Mouse (Mus musculus) monocyte, adult 5-6 weeks (primary cell): Measurements from ENCODE around the gene Adprh. TPM values are rescaled to one million over a fixed set of nuclear protein-coding genes. Genes with fewer than 3 reads are reported as not detected.

Source experiments
- ATAC-seq: fragments of 153-309, 156-312 bp; replicated peaks from 2 replicates; pipeline ENCODE4 v1.8.0; 2017; ENCODE audit warnings: mild to moderate bottlenecking; ENCODE audit not compliant: low TSS enrichment, insufficient number of reproducible peaks, severe bottlenecking, poor library complexity, low FRiP score
- total RNA-seq: library from RNA; stranded (forward); fragments of 200-1000, 200-491, 200-594 nt; gene quantifications from 3 replicates; pipeline ENCODE4 v1.2.3, GENCODE M21; 2017

Gene Adprh
- 14.6 to 25.9 TPM (median 16.7 TPM) in 3 replicates for total RNA-seq

DNA sequence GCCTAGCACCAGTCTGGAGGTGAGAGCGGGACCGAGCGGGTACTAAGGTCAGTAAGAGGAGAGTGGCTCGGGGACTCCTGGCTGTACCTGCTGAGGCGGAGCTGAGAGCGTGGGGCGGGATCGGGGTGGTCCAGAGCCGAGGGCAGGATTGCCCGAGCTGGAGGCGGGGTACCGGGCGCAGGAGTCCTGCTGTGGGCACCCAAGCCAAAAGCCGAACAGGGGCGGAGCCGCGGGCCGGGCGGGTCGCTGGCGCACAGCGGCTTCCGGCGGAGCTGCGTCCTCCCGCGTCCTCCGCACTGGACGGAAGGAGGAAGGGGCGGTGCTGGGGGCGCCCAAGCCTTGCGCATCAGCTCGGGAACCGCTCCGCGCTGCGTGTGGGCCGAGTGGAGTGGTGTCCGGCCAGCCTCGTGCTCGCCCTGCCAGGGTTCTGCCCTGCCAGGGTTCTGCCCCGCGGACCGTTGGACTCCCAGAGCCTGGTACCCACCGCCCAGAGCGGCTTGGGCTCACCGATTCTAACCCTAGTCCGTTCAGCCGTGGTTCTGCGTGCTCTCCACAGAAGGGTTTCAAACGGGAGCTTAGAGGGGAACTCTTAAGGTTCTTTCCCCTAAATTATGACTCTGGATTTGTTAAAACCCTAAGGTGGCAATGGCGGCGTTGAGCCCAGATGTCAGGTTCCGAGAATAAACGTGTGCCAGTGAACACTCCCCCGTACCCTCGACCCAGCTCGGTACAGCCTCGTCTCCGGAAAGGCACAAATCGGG is at the start of gene Adprh:
Adprh (minus strand) TSS at position 262 of the 761 bp plus-strand sequence.
- peak; percentile 67 for ATAC-seq

DNA sequence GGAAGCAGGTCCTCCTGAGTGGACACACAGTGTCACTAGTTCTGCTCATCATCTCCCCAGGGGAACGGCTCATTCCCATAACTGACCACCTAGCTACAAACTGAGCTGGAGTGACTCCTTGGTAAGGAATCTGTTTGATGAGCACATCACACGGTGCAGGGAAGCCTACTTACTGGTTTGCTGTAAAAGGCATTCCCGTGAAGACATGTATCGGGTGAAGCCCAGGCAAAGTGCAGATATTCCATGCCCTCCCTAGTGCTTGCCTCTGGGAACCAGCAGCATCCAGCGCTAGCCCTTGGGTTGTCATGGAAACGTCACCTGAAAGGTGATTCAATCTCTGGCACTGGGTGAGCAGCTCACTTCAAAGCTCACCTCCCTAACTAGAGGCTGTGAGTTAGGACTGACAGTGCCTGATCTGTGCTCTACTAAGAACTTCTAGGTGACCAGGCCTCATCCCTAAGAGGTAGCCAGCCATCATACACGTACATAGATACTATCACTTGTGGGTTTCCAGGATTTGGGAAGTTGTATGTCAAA is 44.2 kb upstream of the Adprh start:
- no peak for ATAC-seq

DNA sequence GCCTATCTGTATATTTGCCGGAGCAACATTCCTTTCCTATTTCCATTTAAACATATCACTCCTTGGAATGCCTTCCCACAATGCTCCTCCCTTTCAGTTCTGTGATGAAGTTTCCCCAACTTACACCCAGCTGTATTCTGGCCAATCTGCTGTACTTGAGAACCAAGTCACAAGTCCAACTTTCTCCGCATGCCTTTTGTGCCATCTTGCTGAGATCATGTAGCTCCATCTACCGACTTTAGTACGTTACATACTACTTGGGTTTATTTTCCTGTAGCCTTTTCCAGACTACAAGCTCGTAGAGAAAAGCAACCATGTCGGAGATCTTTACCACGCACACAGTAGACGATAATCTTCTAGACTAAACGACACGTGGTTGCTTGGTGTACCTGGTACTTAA is 41.4 kb upstream of the Adprh start:
- ATAC-seq, result no peak

DNA sequence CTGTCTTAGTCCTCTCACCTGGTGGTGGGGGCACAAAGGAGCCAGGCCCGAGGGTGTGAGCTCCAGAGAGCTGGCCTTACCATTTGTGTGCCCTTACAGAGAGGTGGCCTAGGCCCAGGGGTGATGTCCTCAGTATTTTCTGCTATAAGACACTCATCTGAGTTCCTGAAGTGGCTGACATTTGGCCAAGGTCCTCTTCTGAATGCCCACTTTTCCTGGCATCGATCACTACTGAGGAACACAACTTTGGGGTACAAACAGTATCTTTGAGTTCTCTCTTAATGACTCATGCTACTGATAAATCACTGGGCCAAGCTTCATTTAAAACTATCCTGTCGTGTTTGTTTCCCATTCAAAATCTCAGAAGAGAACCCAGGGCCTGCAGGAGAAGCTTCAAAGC is 40.0 kb upstream of the Adprh start:
- ATAC-seq, result no peak

DNA sequence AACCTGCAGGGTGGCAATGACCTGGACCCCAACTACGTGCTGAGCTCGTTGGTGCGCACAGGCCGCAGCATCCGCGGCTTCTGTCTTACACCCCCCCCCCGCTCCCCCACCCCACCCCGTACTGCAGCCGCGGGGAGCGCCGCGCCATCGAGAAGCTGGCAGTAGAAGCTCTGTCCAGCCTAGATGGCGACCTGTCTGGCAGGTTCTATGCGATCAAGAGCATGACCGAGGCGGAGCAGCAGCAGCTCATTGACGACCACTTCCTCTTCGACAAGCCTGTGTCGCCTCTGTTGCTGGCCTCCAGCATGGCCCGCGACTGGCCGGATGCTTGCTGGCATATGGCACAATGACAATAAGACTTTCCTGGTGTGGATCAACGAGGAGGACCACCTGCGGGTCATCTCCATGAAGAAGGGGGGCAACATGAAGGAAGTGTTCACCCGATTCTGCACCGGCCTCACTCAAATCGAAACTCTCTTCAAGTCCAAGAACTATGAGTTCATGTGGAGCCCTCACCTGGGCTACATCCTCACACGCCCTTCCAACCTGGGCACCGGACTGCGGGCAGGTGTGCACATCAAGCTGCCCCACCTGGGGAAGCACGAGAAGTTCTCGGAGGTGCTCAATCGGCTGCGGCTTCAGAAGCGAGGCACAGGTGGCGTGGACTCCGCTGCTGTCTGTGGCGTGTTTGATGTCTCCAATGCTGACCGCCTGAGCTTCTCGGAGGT is 31.2 kb upstream of the Adprh start:
- peak; percentile 42 for ATAC-seq

DNA sequence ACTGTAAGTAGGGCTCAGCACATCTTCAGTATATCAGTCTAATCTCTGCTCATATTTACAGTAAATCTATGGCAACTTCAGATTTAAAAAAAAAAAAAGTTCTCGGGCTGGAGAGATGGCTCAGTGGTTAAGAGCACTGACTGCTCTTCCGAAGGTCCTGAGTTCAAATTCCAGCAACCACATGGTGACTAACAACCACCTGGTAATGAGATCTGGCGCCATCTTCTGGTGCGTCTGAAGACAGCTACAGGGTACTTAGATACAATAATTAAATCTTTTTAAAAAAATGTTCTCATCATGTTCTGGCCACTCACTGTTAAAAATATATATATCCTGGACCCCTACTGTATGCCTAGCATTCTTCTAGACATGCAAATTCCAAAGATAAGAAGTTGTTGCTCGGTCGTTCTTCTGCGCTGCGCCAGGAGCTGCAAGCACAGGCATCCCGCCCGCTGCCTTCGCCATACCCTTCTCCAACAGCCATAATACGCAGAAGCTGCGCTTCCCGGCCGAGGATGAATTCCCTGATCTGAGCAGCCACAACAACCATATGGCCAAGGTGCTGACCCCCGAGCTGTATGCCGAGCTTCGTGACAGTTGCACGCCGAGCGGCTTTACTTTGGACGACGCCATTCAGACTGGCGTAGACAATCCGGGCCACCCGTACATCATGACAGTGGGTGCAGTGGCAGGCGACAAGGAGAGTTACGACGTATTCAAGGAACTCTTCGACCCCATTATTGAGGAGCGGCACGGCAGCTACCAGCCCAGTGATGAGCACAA is 30.5 kb upstream of the Adprh start:
- peak; percentile 29; the same call in 1 of the 2 replicates for ATAC-seq

DNA sequence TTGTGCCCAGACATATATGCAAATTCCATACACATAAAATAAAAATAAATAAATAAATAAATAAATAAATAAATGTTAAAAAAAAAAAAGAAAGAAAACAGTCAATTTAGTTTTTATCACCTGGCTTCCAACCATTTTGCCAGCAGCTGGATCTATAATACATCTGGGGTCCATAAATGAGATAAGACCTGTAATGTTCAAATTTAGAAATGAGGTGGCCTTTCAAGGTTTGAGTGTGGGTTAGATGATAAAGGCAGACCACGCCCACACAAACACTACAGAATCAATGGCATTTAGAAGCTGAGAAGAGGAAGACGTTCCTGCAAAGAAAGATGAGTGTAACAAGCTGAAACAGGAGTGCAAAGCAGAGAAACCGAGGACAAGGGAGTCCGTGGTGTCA is 28.8 kb upstream of the Adprh start:
- no peak for ATAC-seq

DNA sequence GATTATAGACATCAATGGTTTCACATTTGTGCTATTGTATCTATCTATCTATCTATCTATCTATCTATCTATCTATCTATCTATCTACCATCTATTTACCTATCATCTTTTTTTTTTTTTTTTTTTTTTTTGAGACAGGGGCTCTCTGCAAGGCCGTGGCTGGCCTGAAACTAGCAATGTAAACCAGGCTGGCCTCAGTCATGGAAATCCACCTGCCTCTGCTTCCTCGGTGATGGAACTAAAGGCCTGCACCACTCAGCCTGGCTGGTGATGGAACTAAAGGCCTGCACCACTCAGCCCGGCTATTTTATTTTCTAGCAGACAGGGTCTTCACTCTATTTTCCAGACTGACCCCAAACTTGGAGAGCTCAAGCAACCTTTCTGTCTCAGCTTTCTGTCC is 25.8 kb upstream of the Adprh start:
- no peak for ATAC-seq

DNA sequence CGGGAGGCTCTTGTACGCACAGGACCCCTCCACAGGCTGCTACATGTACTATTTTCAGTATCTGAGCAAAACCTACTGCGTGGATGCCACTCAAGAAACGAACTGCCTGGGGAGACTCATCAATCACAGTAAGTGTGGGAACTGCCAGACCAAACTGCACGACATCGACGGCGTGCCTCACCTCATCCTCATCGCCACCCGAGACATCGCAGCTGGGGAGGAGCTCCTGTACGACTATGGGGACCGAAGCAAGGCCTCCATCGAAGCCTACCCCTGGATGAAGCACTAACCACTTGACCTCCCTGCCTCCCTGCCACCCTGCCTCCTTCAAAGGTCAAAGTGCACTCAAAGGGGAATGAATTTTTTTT is 24.7 kb upstream of the Adprh start:
- ATAC-seq, result 0 out of 2 replicates have a peak, but pooled peaks have one; percentile 5

DNA sequence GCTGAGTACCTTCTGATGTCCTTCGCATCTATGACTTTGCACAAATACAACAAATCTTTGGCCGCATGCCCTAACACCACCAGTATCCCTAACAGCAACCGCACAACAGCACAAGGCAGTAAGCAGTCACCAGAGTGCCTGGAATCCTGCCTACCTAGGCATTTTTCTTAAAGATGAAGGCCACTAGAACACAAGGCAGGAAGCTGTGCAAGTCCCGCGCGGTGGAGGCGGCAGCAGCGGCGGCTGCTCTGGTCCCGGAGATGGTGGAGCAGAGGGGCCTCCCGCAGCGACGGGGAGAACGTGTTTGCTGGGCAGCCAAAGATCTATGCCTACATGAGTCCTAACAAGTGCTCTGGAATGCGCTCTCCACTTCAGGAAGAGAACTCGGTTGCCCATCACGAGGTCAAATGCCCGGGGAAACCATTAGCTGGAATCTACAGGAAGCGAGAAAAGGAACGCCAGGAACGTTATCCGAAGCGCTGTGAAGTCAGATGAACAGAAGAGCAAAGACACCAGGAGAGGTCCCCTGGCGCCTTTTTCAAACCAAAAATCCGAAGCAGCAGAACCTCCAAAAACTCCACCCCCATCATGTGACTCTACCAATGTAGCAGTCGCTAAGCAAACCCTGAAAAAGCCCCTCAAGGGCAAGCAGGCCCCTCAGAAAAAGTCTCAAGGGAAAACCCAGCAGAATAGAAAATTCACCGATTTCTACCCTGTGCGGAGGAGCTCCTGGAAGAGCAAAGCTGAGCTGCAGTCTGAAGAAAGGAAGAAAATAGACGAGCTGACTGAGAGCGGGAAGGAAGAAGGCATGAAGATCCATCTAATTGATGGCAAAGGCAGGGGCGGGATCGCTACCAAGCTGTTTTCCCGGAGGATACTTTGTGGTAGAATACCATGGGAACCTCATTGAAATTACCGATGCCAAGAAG is 24.1 kb upstream of the Adprh start:
- peak; percentile 54 for ATAC-seq

DNA sequence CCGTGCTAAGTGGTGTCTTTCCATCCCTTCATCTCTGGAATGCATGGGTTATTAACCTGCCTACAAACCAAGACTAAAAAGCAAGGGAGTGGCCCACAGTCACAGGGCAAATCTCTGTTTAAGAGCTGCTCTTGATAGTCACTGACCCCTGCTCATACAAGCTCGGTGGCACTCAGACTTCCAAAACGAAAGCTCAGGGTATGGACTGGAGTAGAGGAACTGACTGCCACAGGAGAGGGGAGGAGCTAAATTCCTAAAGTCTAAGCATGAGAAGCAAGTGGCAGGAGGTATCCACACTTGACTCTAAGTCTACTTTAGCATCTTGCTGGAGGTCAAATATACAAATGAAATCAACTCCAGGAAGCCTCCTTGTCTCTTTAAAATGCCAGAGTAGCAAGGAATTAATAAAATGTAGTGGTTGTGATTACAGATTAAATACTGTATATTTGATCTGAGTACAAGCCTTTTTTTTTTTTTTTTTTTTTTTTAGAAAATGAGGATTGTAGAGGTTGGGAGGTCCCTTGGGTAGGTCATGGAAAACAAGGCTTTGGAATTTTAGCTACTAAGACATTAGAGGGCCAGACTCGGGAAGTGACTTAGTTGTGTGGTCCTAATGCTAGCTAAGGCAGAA is 23.3 kb upstream of the Adprh start:
- no peak; the same call in 1 of the 2 replicates for ATAC-seq

DNA sequence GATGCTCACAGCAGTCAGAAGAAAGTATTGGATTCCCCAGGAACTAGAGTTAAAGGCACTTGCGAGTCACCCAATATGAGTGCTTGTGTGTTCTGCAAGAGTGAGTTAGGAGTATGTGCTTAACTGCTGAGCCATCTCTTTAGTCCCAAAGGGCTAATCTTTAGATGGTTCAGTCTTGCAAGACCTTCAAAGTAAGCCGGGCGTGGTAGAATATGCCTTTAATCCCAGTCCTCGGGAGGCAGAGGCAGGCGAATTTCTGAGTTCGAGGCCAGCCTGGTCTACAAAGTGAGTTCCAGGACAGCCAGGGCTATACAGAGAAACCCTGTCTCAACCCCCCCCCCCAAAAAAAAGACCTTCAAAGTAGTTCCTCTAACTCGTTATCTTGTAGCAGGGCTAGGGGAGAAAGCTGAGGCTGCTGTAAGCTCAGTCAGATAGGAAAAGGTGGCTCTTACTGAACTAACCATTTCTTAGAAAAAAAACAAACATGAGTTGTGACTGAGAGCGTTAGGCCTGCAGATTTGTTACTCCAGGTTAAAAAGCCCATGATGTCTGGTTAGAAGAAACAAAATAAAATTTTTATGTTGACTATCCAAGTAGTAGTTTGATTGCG is 22.3 kb upstream of the Adprh start:
- no peak for ATAC-seq

DNA sequence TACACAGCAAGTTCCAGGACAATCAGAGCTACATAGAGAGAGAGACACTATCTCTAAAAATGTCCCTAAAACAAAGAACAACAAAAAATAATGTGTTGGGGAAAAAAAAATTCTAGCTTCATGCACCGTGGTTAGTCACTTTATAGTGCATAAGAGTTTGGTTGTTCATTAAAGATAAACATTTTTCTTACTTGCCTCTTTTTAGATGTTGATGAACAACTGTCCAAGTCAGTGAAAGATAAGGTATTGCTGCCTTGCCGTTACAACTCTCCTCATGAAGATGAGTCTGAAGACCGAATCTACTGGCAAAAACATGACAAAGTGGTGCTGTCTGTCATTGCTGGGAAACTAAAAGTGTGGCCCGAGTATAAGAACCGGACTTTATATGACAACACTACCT is 21.2 kb upstream of the Adprh start:
- ATAC-seq, result no peak

DNA sequence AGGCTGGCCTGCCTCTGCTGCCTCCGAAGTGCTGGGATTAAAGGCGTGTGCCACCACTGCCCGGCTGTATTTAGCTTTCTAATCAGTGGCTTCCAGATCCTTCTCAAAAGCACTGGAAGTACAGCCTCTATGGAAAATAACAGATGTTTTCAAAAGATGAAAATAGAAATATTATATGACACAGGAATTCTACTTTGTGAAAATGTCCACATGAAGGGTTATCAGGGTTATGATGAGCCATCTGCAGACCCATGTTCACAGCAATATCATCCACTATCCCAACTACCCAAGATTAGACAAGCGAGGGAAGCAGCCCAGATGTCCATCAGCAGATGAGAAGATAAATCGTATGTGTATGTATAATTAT is 20.0 kb upstream of the Adprh start:
- no peak for ATAC-seq

DNA sequence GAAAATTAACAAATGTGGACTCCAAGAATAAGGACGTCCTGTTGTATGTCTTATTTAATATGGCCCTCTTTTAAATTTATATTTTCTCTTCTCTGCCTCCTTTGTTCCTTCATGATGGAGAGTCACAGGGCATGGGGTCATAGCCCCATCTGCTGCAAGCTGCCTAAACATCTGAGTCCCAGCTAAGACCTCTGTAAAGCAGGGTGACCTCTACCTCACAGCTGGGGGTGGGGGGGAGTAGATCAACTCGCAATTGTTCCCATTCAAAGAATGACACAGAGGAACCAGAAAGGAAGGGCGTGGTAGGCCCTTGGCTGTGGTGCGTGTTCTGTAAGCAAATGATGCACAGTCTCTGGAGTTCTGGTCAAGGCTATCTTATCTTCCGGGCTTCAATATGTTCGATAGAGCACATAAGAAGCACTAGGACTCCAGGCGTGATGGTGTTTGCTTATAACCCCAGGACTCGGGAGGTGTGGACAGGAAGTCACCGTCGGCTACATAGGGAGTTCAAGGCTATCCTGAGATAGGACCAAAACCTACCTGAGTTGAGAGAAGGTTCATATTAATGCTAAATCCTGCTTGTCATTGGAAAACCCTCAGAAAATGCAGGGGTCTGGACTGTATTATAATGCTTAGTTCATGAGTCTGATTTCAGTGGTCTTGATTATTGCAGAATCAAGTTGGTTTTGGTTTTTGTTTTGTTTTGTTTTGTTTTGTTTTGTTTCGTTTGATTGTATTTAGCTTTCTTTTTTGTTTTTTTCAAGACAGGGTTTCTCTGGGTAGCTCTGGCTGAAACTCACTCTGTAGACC is 19.4 kb upstream of the Adprh start:
- no peak for ATAC-seq

DNA sequence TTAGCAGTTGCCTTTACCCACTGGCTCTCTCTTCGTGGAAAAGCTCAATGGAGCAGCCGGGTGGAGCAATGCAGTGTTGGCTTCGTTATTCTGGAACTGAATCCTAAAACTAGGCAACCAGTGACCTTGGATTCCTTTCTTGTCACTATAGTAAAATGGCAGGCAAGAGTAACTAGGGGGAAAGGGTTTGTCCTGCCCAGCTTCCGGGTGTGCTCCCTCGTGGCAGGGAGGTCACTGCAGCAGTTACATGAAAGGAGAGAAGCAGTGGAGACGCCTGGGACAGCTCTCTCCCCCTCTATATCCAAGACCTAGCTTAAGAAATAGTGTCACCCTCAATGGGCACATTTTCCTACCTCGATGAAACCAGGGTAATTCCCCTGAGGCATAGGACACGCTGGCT is 16.9 kb upstream of the Adprh start:
- ATAC-seq, result no peak

DNA sequence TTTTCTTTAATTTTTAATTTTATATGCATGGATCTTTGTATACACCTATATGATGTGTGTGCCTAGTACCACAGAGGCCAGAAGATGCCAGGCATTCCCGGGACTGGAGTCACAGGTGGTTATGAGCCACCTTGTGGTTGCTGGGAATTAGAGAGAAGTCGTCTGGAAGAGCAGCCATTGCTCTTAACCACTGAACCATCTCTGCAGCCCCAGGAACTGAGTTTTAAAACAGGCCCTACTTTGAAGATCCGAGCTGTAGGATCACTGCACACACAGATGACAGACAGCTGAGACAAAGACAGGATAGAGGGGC is 16.2 kb upstream of the Adprh start:
- no peak for ATAC-seq
